Mouse (Mus musculus) spleen, adult 12 weeks (tissue): Measurements from ENCODE around the gene Prss35.

ENCODE experiments used
- DNase-seq: peaks from one replicate; pipeline ENCODE4 v3.0.0; 2022; ENCODE audit warnings: low spot score

The Prss35 gene

GRCm38 (mm10) chr9:86799099-86799498 lies 55.6 kb downstream of the Prss35 start:
- no peak for DNase-seq

GRCm38 (mm10) chr9:86800600-86801163 lies 57.2 kb downstream of the Prss35 start:
- DNase-seq = no peak
